Mouse (Mus musculus): Measurements from ENCODE around the gene Aspn. TPM values are rescaled to one million over a fixed set of nuclear protein-coding genes. Genes with fewer than 3 reads are reported as not detected.
A peak's percentile ranks its signal among the peaks of the same experiment; 100 is the strongest.

The Aspn gene
- total RNA-seq (2021), result under 1 TPM; 0.62 to 0.91 TPM
- long read RNA-seq, partial matches to known transcripts, result 1 of 2 reads
- long read RNA-seq, other reads (novel, unspliced or antisense), result 0 of 2 reads

DNA sequence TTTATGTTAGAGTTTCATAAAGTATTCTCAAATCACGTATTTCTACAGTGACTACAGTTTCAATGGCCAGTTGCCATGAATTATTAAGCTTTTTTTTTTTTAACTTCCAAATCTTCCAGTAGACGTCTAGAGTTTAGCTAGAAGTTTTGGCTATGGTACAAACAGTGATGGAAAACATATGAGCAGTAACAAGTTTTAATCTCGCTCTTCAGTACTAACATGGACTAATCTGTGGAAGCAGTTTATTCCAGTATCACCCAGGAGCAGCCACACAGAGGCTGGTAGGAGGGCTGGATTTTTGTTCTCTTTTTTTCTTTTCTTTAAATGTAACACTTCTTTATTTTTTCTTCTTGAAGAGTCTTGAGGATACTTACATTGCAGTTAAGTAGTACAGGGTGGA lies at the start of gene Aspn:
Aspn (plus strand) TSS at position 165 of the 400 bp plus-strand sequence.
- DNase-seq (ENCODE audit: low spot score in 2 of 2), result no peak

DNA sequence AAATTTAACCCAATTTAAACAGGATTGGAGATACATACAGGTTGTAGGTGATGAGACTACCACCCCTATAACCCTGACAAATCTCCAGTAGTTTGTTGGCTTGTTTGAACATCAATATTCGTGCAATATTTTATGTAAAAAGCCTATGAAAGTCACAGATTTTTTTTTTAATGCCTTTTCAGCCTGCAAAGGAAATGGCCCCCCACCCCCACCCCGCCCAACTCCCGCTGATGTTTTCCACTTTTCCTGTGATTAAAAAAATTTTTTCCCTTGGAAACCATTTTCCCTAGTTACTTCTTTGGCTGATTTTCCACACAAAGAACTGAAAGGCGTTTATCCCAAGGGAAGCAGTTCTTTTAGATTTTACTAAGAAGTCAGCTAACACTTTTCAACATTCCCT lies 39.7 kb upstream of the Aspn start, which contains the start of gene Ecm2:
Ecm2 (plus strand) TSS at position 301 of the 400 bp plus-strand sequence.
- no peak for DNase-seq (ENCODE audit: low spot score in 2 of 2)

DNA sequence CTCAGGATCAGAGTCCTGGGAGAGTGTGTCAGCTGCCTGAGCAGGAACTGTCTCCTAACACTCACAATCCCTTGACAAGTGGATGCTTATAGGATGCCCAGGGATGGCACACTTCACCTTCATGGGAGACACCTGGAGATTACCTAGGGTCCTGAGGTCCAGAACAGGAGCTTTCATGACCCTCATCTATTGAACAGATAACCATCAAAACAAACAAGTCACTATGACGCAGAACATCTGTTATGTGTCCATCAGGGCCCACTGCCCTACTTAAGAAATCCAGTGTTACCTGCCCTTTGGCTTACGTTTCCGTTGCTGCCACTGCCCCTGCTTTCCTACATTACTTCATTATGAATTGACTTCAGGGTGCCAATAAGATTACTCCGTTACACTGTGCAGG lies 38.5 kb upstream of the Aspn start:
- DNase-seq (ENCODE audit: low spot score in 2 of 2), result no peak

DNA sequence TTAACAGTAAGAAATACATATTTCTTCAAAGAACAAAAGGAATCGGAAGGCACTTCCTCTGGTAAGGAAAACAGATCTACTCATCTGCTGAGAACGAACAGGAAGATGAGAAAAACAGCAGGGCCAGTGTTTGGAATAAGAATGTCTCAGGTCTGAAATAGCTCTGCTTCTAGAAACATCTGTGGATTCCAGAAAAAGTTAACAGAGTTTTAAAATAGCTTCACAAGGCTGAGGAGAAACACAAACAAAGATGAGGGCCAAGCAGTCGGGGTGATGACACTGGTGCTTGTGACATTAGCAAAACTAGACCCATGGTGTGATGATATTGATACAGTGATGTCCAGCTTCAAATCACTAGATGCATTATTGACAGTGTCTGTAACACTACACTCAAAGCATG lies 37.1 kb upstream of the Aspn start:
- DNase-seq (ENCODE audit: low spot score in 2 of 2), result no peak

DNA sequence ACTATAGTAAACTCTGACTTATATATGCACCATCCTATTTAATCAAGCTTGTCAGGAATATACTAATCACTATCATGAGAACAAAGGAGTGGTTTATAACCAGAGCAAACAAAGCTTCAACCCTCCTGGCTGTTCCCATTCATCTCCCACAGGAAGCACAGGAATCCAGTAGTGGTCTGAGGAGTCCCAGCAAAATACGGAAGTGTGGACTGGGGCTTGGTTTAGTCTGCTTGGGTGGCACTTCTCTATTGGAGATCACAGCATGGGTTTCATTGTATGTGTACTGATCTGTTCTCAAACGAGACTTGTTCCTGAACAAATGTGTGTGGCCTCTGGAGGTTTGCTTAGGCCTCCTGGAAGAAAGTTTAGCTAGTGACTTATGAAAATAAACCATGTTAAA lies 25.5 kb upstream of the Aspn start:
- DNase-seq (ENCODE audit: low spot score in 2 of 2), result no peak

DNA sequence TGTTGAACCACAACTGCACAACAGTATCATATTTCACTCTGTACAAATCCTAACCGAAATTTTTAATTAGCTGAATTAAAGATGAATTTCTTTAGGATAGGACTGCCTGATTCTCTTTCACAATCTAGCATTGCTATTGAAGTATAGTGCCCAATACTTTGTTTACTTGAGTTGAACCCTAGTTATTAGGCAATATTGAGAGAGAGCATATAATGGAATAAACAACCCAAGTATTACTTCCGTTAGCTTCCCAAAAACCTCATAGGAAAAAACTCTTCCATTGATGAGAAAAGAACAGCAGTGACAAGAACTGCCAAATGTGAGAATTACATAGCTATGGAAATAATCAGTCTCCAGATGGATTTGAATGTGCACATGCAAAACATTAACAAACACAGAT lies 18.0 kb upstream of the Aspn start:
- DNase-seq (ENCODE audit: low spot score in 2 of 2), result peak in 1 of 2 experiments; percentile 16

DNA sequence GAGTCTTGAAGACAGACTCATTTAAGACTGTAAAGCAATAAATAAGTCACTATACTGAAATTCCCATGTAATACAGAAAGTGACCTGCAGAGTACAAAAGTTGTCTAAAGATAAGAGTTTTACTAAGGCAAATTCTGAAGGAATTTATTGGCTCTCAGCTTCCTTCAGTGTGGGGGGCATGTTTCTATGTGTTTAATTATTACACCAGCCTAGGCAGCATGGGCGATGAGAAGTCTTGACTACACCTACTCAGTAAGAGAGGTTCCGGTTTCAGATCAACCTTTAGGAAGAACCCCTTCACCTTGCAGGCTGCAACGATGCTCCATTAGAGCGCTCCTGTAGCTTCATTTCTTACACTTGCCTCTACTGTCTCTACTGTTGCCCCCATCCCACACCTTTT lies 13.6 kb upstream of the Aspn start:
- no peak for DNase-seq (ENCODE audit: low spot score in 2 of 2)

DNA sequence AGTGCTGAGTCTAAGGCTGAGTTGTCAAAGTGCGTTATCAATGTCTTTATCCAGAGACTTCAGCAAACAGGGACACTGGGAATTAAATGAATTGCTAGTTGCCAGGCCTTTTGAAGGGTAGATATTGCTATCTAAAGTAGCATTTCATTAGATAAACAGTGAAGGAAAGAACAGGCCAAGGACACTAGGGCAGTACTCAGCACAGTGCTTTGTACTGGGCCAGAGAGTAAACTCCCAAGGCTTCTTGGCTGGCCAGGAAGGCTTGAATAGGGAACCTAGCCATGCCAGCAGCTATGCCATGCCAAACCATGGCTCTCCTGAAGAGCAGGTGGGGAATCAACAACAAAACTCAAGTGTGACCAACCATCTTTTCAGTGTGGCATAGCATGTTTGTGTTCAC lies 7.3 kb upstream of the Aspn start:
- DNase-seq (ENCODE audit: low spot score in 2 of 2), result no peak

DNA sequence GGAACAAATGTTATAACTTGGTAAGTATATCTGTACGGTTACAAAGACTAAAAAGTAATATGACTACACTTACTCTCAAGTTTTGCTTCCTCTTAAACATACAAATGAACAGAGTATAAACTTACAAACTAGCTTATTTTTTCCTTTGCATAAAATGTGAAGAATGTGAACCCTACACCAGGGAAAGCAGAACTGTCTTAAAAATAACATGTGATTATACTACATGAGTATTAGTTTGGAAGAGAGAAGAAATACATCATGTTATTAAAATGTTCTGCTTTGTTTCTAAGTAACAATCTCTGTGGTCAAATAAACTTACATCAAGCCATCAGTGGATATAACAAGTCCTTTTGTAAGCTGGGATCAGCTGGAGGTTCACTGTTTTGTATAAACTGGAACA lies 5.5 kb upstream of the Aspn start:
- DNase-seq (ENCODE audit: low spot score in 2 of 2), result no peak

DNA sequence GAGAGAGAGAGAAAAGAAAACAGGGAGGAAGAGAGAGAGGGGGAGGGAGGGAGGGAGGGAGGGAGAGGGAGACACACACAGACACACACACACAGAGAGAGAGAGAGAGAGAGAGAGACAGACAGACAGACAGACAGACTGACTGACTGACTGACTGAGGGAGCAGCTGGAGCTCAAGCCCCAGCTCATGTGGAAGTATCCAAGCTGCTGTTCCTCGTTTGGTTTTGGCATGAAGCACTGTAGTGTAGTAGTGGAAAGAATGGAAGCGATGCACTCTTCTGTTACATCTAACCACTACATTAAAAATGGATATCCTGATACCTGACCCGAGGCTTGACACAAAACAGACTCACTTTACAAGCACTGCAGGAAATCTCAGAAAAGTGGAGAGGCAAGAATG lies 1.4 kb downstream of the Aspn start:
- DNase-seq (ENCODE audit: low spot score in 2 of 2), result no peak

DNA sequence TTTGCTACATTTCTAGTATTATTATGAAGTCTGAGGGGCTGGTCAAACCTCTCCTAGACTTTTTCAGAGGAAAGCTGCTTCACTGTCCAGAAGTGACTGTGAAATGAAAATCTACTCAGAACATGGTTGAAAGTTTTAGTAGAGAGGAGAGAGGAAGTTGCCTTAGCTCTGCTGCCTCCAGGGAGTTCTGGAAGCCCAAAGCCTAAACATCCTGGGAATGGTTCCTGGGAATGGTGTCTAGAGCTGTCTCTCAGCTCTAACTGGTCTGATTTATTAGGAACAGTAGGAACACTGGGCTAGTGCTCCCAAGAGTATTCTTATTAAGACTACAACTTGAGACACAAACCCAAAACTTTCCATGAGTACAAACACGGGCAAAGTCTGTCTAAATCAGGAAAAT lies 2.3 kb downstream of the Aspn start:
- no peak for DNase-seq (ENCODE audit: low spot score in 2 of 2)

DNA sequence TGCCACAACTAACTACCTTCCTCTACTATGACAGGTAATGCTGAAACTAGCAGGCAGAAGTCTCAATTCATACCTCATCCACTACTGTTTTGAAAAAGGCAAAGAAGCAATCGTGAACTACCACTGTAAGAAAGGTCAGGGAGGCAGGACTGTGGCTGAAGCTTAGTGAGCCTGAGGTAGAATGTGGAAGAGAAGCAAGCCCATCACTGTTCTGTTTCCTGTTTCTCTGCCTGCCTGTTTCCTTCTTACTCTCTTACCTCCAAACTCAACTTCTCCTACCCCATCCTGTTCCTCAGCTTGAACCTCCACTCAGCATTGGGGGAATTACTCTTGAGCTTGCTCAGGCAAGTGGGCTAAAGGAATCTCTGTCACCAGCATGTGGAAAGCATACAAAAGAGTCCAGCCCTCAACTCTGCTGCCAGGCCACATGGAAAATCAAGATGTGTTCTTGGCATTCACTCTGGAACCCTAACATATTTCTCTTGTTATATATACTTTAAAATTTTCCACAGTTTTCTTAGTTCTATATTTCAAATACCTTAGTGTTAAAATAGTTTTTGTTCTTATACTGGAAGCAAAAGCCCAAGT lies 3.4 kb downstream of the Aspn start:
- no peak for DNase-seq (ENCODE audit: low spot score in 2 of 2)

DNA sequence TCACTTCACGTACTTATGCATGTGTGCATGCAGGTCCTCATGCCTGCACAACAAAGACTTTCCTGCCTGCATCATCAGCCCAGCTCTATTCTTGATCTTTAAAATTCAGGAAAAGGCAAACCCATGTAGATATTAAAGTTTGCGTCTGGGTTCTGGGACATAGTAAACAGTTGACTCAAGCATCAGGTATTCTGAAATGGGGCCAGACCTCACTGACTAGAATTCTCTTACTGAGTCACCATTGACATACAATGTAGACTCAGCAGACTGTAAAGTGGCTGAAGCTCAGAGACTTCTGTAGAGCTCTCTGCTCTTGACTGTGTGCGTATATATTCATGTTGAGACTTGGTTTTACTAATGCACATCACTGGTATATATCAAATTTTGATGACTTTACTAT lies 5.4 kb downstream of the Aspn start:
- DNase-seq (ENCODE audit: low spot score in 2 of 2), result no peak

DNA sequence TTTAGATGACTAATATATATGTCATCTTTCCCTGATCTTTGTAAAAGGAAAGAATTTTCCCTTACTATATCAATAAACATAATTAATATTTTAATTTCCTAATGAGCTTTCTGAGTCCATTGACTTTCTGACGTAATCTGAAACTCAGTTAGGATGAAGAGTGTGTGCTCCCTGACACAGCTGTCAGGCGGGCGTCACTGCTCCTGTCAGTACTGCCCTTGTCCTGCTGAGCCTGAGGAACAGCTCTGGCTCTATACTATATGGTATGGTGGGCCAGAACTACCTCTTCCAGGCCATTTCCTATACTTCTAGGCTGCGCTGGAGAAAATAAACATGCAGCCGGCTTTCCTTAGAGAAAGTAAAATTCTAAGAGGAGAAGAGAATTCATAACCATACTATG lies 10.3 kb downstream of the Aspn start:
- no peak for DNase-seq (ENCODE audit: low spot score in 2 of 2)

DNA sequence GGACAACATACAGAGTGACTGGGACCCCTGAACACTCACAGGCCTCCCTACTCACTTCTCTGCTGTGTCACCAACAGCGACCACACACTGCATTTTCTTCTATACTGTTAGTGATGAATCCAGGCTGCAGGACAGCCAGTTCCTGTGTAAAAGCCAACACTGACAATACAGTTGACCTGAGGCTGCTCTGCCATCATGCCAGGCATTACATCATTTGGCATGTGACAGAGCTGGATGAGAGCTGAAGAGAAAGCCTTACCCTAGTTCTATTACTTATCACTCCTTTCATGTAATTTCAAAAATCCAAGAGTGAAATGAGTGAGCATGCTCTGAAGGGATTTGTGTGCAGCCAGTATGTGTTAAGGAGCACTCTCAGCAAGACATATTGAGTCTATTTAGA lies 12.0 kb downstream of the Aspn start:
- DNase-seq (ENCODE audit: low spot score in 2 of 2), result peak in 1 of 2 experiments; percentile 6

DNA sequence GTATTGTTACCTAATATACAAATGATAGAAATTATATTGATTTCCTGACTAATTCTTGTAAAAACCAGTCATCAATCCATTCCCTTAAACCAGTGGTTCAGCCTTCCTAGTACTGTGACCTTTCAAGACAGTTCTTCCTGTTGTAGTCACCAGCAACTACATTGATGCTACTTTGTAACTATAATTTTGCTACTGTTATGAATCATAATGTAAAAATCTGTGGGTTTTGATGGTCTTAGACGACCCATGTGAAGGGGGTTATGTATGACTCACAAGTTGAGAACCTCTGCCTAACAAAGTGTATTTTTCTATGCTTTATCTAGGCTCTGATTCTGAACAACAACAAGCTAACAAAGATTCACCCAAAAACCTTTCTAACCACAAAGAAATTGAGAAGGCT lies 12.7 kb downstream of the Aspn start:
- DNase-seq (ENCODE audit: low spot score in 2 of 2), result no peak

DNA sequence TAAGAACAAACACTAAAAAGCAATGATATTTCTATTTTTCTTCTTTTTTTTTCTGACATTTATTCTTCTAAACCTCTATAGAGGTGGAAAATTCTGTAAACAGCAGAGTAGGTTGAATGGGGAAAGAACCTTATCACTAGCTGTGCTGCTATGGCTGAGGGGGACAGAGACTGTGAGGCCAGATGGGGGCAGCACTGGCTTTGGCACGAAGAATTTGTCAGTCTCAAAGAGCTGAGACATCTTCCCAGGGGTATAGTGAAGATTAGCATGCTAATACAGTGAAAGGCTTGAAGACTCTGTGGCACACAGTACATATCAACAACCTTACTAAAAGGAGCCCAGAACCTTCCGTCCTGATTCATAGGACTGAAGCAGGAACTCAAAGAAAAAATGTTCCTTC lies 14.9 kb downstream of the Aspn start:
- peak in 1 of 2 experiments; percentile 7 for DNase-seq (ENCODE audit: low spot score in 2 of 2)

DNA sequence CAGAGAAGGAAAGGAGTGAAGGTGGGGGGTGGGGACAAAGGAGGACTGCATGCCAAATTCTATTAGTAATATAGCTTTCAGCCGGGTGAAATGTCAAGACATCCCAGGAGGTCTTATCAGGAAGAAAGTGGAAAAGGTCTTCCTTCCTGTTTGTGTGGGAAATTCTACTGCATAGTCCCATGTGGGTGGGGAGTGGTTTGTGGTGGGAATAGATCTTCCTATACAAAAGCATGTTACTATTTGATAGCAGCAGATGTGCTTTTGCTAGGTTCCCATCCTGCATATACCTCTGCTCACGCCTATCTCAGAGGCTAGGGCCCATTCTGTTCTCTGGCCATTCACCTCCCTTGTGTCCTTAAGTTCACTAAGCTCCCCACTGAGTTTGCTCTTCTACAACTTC lies 16.6 kb downstream of the Aspn start:
- DNase-seq (ENCODE audit: low spot score in 2 of 2), result no peak

DNA sequence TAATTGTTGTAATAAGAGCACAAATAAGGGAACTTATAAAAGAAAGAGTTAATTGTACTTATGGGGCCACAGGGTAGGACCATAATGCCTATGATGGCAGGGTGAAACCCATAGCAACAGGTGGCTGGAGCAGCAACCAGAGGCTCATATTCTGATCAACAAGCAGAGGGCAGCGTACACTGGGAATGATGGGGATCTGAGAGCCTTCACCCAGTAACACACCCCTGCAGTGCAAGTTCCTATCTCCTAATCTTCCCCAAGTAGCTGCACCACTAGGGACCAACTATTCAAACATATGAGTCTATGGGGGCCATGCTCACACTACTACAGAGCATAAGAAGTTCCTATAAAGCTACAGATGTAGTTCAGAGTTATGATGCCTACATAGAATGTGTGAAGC lies 20.1 kb downstream of the Aspn start:
- no peak for DNase-seq (ENCODE audit: low spot score in 2 of 2)

DNA sequence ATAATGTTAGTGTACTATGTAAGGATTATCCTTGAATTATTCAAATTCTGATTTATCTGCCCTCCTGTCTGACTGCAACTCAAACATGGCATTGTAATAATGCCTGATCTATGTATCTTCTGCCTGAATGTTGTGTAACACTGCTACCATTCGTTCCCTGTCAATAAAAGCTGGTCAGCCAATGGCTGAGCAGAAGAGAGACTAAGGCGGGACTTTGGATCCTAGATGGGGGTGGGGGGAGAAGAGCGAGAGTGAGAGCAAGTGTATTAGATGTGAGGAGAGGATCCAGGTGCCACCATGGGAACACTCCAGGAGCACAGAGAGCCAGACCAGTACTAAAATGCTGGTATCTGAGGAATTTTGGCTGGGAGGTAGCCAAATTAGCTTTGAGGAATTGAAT lies 26.1 kb downstream of the Aspn start:
- no peak for DNase-seq (ENCODE audit: low spot score in 2 of 2)

DNA sequence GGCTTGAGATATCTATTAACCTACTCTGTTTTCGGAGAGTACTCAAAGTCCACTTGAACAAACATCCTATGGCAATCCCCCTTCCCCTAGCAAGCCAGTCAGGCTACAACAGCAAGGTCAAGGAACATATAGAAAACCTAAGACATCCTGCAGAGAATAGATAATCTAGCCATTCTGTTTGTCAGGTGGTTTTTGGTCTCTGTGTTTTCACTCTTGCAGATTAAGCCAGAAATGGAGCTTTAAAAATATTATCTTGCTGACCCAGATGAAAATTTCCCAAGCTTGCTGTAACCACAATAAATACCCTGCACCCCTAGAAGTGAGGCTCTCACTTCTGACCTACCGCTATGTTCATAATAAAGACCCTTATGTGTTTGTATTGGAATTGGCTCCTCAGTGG lies 27.2 kb downstream of the Aspn start:
- DNase-seq (ENCODE audit: low spot score in 2 of 2), result no peak

DNA sequence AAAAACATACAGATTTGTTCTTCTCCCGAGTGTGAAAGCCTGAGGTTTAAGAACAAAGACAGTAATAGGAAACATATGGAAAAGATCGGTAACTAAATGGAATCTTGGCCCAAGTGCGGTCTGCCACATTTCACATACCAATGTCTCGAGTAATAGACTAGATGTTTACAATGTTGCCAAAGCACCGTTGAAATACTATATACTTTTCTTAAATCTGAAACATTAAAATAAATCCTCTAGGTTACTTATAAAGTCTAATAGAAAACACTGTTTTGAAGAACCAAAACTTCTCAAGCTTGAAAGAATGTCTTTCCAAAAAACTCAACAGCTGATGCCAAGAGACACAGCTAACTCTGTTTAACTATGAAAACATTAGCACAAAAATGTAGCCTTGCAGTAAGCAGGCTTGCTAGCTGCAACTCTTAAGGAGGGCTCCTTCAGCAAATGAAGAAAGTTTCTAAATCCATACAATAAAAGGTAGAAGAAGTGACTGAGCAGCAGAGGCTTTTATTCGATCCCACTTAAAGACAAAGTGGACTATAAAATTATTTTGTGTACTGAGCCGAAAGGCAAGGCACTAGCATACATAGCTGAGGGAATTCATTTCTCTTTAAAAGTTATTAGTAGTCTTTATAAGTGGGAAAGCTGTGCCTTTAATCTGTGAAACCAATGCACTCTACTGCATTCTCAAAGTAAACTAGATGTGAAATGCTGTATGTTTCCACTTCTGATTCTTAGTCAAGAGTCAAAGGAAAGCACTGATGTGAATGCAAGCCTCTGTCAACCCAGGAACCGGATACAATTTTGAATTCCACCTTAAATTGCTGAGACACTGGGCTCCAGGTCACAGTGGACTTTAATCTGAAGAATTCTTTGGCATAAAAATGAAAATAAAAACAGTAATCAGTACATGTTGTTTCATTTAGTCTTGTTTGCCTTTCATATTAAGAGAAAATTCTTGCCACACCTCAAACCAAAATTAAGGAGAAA lies 37.6 kb downstream of the Aspn start, which contains the start of gene Omd:
Omd (plus strand) TSS at position 922 of the 990 bp plus-strand sequence.
- DNase-seq (ENCODE audit: low spot score in 2 of 2), result no peak

Data from layer of hippocampus, adult 18-20 months (tissue).